Mouse (Mus musculus): ENCODE measurements around the gene Gse1. TPM values are rescaled to one million over a fixed set of nuclear protein-coding genes. Genes with fewer than 3 reads are reported as not detected.

Gse1 gene
- polyA plus RNA-seq, 1 experiment from 2014 or later = 6.8 TPM

DNA sequence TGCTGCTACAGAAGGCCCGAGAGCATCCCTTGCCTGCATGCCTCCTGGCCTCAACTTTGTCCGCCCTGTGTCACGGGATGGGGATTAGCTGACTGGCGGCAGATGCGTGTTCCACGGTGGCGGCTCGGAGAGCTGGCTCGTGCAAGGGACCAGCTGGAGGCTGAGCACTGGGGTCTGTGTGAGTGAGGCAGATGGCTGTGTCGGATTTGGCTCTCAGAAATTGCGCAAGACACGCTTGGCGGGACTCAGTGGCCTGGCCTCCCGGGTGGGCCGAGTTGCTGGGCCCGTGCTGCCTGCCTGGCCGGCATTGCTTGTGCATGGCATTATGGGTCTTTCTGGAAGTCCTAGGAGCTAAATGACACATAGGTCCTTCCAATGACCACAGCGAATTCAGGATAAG, 81.1 kb downstream of the Gse1 start:
- H3K36me3 ChIP-seq = no peaks in the 10 kb centered on the region
- no peaks in the 10 kb centered on the region for H3K9me3 ChIP-seq
- H3K4me2 ChIP-seq = no peak overlapping the region
- peaks cover 40% of the 10 kb centered on the region for H3K4me1 ChIP-seq
- no peak overlapping the region for H3K9ac ChIP-seq
- no peaks in the 10 kb centered on the region for H3K27me3 ChIP-seq
- no peak overlapping the region for H3K4me3 ChIP-seq
- 0 out of 2 replicates have a peak, but pooled peaks have one; percentile 32 for ATAC-seq (ENCODE audit: insufficient number of reproducible peaks, low FRiP score, low TSS enrichment, low read depth)
- 58% methylated on average over 18 of the region's 18 CpGs for WGBS
- 0 out of 2 replicates have a peak overlapping the region, but pooled peaks have one; percentile 14 for H3K27ac ChIP-seq

GRCm38 (mm10) chr8:120310063-120310462, 81.8 kb downstream of the Gse1 start:
- no peak for ATAC-seq (ENCODE audit: insufficient number of reproducible peaks, low FRiP score, low TSS enrichment, low read depth)
- 69% methylated on average over 5 of the region's 5 CpGs for WGBS
- Histone ChIP-seq H3K4me3 (no peak overlapping the region), H3K36me3 (no peaks in the 10 kb centered on the region), H3K27me3 (no peaks in the 10 kb centered on the region), H3K4me1 (peaks cover 35% of the 10 kb centered on the region), H3K4me2 (no peak overlapping the region), H3K9ac (no peak overlapping the region), H3K9me3 (no peaks in the 10 kb centered on the region), H3K27ac (no peak overlapping the region)

DNA sequence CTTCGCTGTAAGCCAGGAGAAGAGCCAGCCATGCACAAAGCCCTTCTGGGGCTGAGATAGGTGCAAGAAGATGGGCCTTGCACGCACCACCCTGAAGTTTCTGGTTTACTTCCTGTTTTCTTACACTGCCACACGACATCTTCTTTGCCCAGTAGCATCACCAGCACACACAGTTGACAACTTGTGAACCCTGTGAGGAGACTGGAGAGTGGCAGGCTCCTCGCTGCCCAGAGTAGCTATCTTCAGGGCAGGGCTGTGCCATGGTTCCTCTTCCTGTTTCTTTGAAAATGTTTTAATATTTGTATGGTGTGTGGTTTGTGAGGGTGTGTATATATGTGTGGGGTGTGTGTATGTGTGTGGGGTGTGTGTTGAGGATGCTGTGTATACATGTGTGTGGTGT, 84.2 kb downstream of the Gse1 start:
- Histone ChIP-seq H3K36me3 (no peaks in the 10 kb centered on the region), H3K4me3 (no peak overlapping the region), H3K9me3 (no peaks in the 10 kb centered on the region), H3K4me1 (peaks cover 41% of the 10 kb centered on the region), H3K4me2 (no peak overlapping the region), H3K9ac (no peak overlapping the region), H3K27me3 (no peaks in the 10 kb centered on the region), H3K27ac (no peak overlapping the region)
- WGBS = 92% methylated on average over 4 of the region's 4 CpGs
- no peak for ATAC-seq (ENCODE audit: insufficient number of reproducible peaks, low FRiP score, low TSS enrichment, low read depth)

DNA sequence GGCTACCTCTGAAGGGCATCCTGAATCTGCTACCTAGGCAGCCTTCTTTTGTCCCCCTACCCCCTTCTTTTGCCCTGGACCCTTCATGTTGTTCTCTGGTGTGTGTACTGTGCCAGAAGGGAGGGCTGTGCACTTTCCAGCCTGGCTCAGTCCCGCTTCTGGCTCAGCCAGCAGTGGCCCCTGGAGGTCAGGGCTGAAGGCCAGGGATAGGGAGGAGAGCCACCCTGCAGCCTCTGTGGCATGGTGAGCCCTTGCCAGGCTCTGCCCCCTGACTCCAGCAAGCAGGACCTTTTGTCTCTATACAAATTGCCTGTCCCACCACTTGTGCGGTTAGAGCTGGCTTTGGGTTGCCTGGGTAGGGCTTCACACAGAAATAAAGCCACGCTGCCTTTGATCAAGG, 85.4 kb downstream of the Gse1 start:
- no peaks in the 10 kb centered on the region for H3K9me3 ChIP-seq
- ATAC-seq (ENCODE audit: insufficient number of reproducible peaks, low FRiP score, low TSS enrichment, low read depth) = no peak
- H3K27me3 ChIP-seq = no peaks in the 10 kb centered on the region
- no peak overlapping the region for H3K9ac ChIP-seq
- 74% methylated on average over 3 of the region's 3 CpGs for WGBS
- H3K4me1 ChIP-seq = peaks cover 39% of the 10 kb centered on the region
- no peak overlapping the region for H3K4me2 ChIP-seq
- H3K36me3 ChIP-seq = no peaks in the 10 kb centered on the region
- H3K4me3 ChIP-seq = no peak overlapping the region
- H3K27ac ChIP-seq = no peak overlapping the region

DNA sequence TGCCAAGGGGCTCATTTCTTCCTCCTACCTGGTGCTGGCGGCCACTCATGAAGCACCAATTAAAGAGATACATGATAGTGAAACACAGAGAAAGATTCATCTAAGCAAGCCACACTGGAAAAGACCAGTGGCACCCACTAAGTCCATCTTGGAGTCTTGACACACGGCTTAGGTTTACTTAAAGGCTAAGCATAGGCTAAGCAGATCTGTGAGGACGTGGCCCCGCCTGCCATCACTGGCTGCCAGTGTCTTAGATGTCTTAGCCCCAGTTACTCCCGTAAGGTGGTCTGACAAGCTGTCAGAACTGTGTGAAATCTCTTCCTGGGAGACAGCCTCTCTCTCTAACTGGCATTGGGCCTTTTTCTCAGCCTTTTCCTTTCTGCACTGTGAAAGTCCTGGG, 86.7 kb downstream of the Gse1 start:
- Histone ChIP-seq H3K4me2 (no peak overlapping the region), H3K27ac (no peak overlapping the region), H3K4me1 (peaks cover 34% of the 10 kb centered on the region), H3K9me3 (no peaks in the 10 kb centered on the region), H3K36me3 (no peaks in the 10 kb centered on the region), H3K9ac (no peak overlapping the region), H3K4me3 (no peak overlapping the region), H3K27me3 (no peaks in the 10 kb centered on the region)
- 88% methylated on average over 5 of the region's 5 CpGs for WGBS
- no peak for ATAC-seq (ENCODE audit: insufficient number of reproducible peaks, low FRiP score, low TSS enrichment, low read depth)

GRCm38 (mm10) chr8:120315644-120316043, 87.4 kb downstream of the Gse1 start:
- Histone ChIP-seq H3K4me1 (peaks cover 31% of the 10 kb centered on the region), H3K9me3 (no peaks in the 10 kb centered on the region), H3K9ac (no peak overlapping the region), H3K27ac (no peak overlapping the region), H3K36me3 (no peaks in the 10 kb centered on the region), H3K27me3 (no peaks in the 10 kb centered on the region), H3K4me3 (no peak overlapping the region), H3K4me2 (no peak overlapping the region)
- ATAC-seq (ENCODE audit: insufficient number of reproducible peaks, low FRiP score, low TSS enrichment, low read depth) = no peak
- WGBS = 94% methylated on average over 4 of the region's 4 CpGs

DNA sequence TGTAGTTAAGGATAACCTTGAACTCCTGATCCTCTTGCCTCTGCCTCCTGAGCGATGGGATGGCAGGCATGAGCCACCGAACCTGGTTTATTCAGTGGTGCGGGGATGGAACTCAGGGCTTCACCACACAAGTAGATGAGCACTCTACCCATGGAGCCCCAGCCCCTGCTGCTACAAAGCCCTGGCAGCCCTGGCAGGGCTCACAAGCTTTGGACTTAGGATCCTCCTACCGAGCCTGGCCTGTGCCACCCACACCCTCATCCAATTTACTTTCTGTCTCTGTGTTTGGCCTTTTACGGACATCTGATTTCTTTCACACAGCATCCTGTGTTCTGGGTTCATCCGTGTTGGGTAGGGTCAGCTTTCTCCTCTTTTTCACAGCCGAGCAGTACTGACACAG, 88.5 kb downstream of the Gse1 start:
- Histone ChIP-seq H3K4me1 (peaks cover 31% of the 10 kb centered on the region), H3K4me3 (no peak overlapping the region), H3K27me3 (no peaks in the 10 kb centered on the region), H3K36me3 (no peaks in the 10 kb centered on the region), H3K9ac (no peak overlapping the region), H3K27ac (peak overlapping the region; percentile 57), H3K4me2 (no peak overlapping the region), H3K9me3 (no peaks in the 10 kb centered on the region)
- ATAC-seq (ENCODE audit: insufficient number of reproducible peaks, low FRiP score, low TSS enrichment, low read depth) = no peak
- 71% methylated on average over 7 of the region's 7 CpGs for WGBS

GRCm38 (mm10) chr8:120317118-120317824, 89.0 kb downstream of the Gse1 start:
- ATAC-seq (ENCODE audit: insufficient number of reproducible peaks, low FRiP score, low TSS enrichment, low read depth) = peak; percentile 49
- WGBS = 55% methylated on average over 21 of the region's 21 CpGs
- peaks cover 31% of the 10 kb centered on the region for H3K4me1 ChIP-seq

DNA sequence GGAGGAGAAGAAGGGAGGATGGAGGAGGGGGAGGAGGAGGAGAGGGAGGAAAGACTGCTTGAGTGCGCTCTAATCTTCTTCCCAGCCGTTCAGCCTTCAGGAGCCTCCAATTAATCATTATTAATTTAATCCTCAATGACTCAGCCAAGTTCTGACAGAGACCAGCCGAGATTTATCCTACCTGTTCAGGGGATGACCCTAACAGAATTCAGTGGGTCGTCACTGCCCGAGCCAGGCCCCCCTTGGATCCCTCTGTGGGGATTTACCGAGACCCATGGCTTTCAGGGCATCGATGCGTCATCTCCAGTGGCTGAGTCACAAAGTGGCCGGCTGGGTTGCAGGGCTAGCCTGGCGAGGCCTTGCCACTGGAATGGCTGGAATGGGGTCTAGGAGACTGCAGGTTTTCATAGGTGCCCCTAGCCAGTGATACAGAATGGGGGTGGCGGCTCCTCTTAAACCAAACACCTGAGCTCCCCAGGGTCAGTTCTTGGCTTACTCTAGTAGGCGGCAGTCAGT, 90.3 kb downstream of the Gse1 start:
- Histone ChIP-seq H3K4me2 (no peak overlapping the region), H3K4me3 (no peak overlapping the region), H3K4me1 (peaks cover 44% of the 10 kb centered on the region), H3K9me3 (no peaks in the 10 kb centered on the region), H3K9ac (no peak overlapping the region), H3K27me3 (no peaks in the 10 kb centered on the region), H3K27ac (no peak overlapping the region), H3K36me3 (no peaks in the 10 kb centered on the region)
- 74% methylated on average over 12 of the region's 12 CpGs for WGBS
- no peak for ATAC-seq (ENCODE audit: insufficient number of reproducible peaks, low FRiP score, low TSS enrichment, low read depth)

More at GRCm38 (mm10) chr8:120317118-120317824, 89.0 kb downstream of the Gse1 start:
- Histone ChIP-seq H3K36me3 (no peaks in the 10 kb centered on the region), H3K27me3 (no peaks in the 10 kb centered on the region), H3K9ac (no peak overlapping the region), H3K27ac (peak overlapping the region; percentile 57), H3K4me2 (no peak overlapping the region), H3K9me3 (no peaks in the 10 kb centered on the region), H3K4me3 (no peak overlapping the region)

GRCm38 (mm10) chr8:120319449-120319848, 91.2 kb downstream of the Gse1 start:
- H3K4me2 ChIP-seq = no peak overlapping the region
- H3K9ac ChIP-seq = no peak overlapping the region
- H3K4me3 ChIP-seq = no peak overlapping the region
- H3K36me3 ChIP-seq = no peaks in the 10 kb centered on the region
- no peaks in the 10 kb centered on the region for H3K9me3 ChIP-seq
- ATAC-seq (ENCODE audit: insufficient number of reproducible peaks, low FRiP score, low TSS enrichment, low read depth) = no peak
- H3K27ac ChIP-seq = no peak overlapping the region
- H3K4me1 ChIP-seq = peaks cover 52% of the 10 kb centered on the region
- WGBS = 22% methylated on average over 7 of the region's 7 CpGs
- H3K27me3 ChIP-seq = no peaks in the 10 kb centered on the region

- H3K4me3 ChIP-seq = no peak overlapping the region
- H3K9me3 ChIP-seq = no peaks in the 10 kb centered on the region
- peaks cover 59% of the 10 kb centered on the region for H3K4me1 ChIP-seq
- H3K36me3 ChIP-seq = no peaks in the 10 kb centered on the region
- no peak overlapping the region for H3K9ac ChIP-seq
- no peak overlapping the region for H3K27ac ChIP-seq
- ATAC-seq (ENCODE audit: insufficient number of reproducible peaks, low FRiP score, low TSS enrichment, low read depth) = no peak
- WGBS = 71% methylated on average over 5 of the region's 5 CpGs
- H3K4me2 ChIP-seq = no peak overlapping the region
- no peaks in the 10 kb centered on the region for H3K27me3 ChIP-seq
Measured at GRCm38 (mm10) chr8:120320146-120320545, 91.9 kb downstream of the Gse1 start.

DNA sequence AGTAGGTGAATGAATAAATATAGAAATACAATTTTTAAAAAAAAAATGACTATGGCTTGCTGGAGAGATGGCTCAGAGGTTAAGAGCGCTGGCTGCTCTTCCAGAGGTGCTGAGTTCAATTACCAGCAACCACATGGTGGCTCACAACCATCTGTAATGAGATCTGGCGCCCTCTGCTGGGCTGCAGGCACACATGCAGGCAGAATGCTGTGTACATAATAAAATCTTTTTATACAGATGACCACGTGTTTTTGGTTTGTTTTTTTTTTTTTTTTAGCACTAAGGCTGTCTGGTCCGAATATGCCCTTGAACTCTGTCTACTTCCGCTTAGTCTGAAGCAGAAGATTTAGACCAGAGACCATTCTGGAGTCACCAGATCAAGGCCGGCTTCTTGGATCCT, 93.5 kb downstream of the Gse1 start:
- H3K27ac ChIP-seq = no peak overlapping the region
- no peak overlapping the region for H3K4me3 ChIP-seq
- H3K36me3 ChIP-seq = no peaks in the 10 kb centered on the region
- peaks cover 59% of the 10 kb centered on the region for H3K4me1 ChIP-seq
- H3K9ac ChIP-seq = no peak overlapping the region
- no peaks in the 10 kb centered on the region for H3K9me3 ChIP-seq
- no peak overlapping the region for H3K4me2 ChIP-seq
- H3K27me3 ChIP-seq = no peaks in the 10 kb centered on the region
- no peak for ATAC-seq (ENCODE audit: insufficient number of reproducible peaks, low FRiP score, low TSS enrichment, low read depth)
- 51% methylated on average over 6 of the region's 6 CpGs for WGBS

All from limb, embryonic 15.5 days (tissue).